In genomic region chr5:36006586-36006985, GRCm38 (mm10) we compare ENCODE assay signal across 20 mouse cellular contexts.
DNase-seq lines count a peak whose midpoint lies in the region; ATAC-seq and TF ChIP-seq lines count a peak whose summit lies in the region.
"Had no signal": no experiment of that assay in that cellular context is flagged by ENCODE, and none has a peak within 500 bp of the region (broad histone marks: within the 10 kb centered on the region; RNA-seq: fewer than 3 reads in every experiment).

No protein-coding gene starts in this region.

- H3K4me2 ChIP-seq in heart, postnatal 0 days (ENCODE audit: low read depth, low read length), result no peak overlapping the region
- no peak overlapping the region for H3K4me2 ChIP-seq in midbrain, embryonic 13.5 days (replicated peaks)
- H3K4me2 ChIP-seq: embryonic facial prominence, embryonic 12.5 days; heart, embryonic 13.5 days; hindbrain, embryonic 14.5 days had no signal

- H3K27ac ChIP-seq in heart, postnatal 0 days (ENCODE audit: low read depth), result no peak overlapping the region
- H3K27ac ChIP-seq in midbrain, embryonic 13.5 days, result no peak overlapping the region
- H3K27ac ChIP-seq: embryonic facial prominence, embryonic 12.5 days; gastrocnemius, adult 2 months; heart, embryonic 13.5 days; hindbrain, embryonic 14.5 days had no signal

- no peak for DNase-seq in heart, postnatal 0 days (ENCODE audit: low spot score)
- no peak for DNase-seq in heart, adult 8-10 months (ENCODE audit: low spot score)
- peak; percentile 81 for DNase-seq in 3T3-L1 (ENCODE audit: low read depth, low spot score)
- peak; percentile 61 for DNase-seq in Muller cell, postnatal 12 days (ENCODE audit: inconsistent ontology term)
- DNase-seq in right cerebral cortex, postnatal 4 days, result no peak
- DNase-seq: cerebellum, adult 11 months; cerebellum, adult 9-10 months; cerebellum, postnatal 25 days; forebrain, postnatal 0 days; gastrocnemius, adult 2 months; gastrocnemius, postnatal 25 days; heart, postnatal 10 days; heart, postnatal 4 days; kidney, adult 2 months had no signal

- no peaks in the 10 kb centered on the region for H3K4me1 ChIP-seq in heart, postnatal 0 days (ENCODE audit: control insufficient read depth, insufficient read depth)
- H3K4me1 ChIP-seq in midbrain, embryonic 13.5 days (replicated peaks), result no peaks in the 10 kb centered on the region
- H3K4me1 ChIP-seq: embryonic facial prominence, embryonic 12.5 days had no signal

- TF ChIP-seq CTCF in heart, postnatal 0 days (IDR thresholded peaks at IDR 0.05; ENCODE audit: low read depth), result no peak

- peak; percentile 8; the same call in 1 of the 2 replicates for ATAC-seq in heart, postnatal 0 days (ENCODE audit: insufficient read depth, low read depth)
- ATAC-seq in midbrain, embryonic 13.5 days, result no peak
- ATAC-seq: forebrain, postnatal 0 days; intestine, embryonic 16.5 days had no signal

- H3K27me3 ChIP-seq in heart, postnatal 0 days (ENCODE audit: control insufficient read depth, insufficient read depth, low read length), result no peaks in the 10 kb centered on the region
- no peaks in the 10 kb centered on the region for H3K27me3 ChIP-seq in midbrain, embryonic 13.5 days
- H3K27me3 ChIP-seq: CH12.LX; embryonic facial prominence, embryonic 12.5 days; heart, embryonic 13.5 days had no signal

- no peaks in the 10 kb centered on the region for H3K9me3 ChIP-seq in heart, postnatal 0 days (replicated peaks; ENCODE audit: control insufficient read depth, low read length)
- no peaks in the 10 kb centered on the region for H3K9me3 ChIP-seq in midbrain, embryonic 13.5 days
- H3K9me3 ChIP-seq: embryonic facial prominence, embryonic 12.5 days; heart, embryonic 13.5 days had no signal

- no peak overlapping the region for H3K9ac ChIP-seq in heart, postnatal 0 days (replicated peaks; ENCODE audit: low read depth, low read length)
- H3K9ac ChIP-seq in midbrain, embryonic 13.5 days (replicated peaks), result no peak overlapping the region
- H3K9ac ChIP-seq: embryonic facial prominence, embryonic 12.5 days; forebrain, postnatal 0 days; heart, embryonic 13.5 days; hindbrain, embryonic 14.5 days had no signal

- H3K36me3 ChIP-seq in heart, postnatal 0 days (replicated peaks; ENCODE audit: control insufficient read depth, insufficient read depth, low read length), result peaks cover 17% of the 10 kb centered on the region
- H3K36me3 ChIP-seq in midbrain, embryonic 13.5 days, result peaks cover 16% of the 10 kb centered on the region

- no peak overlapping the region for H3K4me3 ChIP-seq in heart, postnatal 0 days (ENCODE audit: low read depth, low read length)
- no peak overlapping the region for H3K4me3 ChIP-seq in midbrain, embryonic 13.5 days (replicated peaks)
- H3K4me3 ChIP-seq: embryonic facial prominence, embryonic 12.5 days; gastrocnemius, adult 2 months; heart, embryonic 13.5 days had no signal

- TF ChIP-seq EP300 in heart, postnatal 0 days (IDR thresholded peaks at IDR 0.05; ENCODE audit: low read depth), result no peak

- 60% methylated on average over 5 of the region's 5 CpGs for WGBS in heart, postnatal 0 days
- 85% methylated on average over 5 of the region's 5 CpGs for WGBS in midbrain, embryonic 13.5 days

Comparison
In these comparisons a context has a peak if more than half of its experiments do, and no peak if none do; other contexts are left out.
1. DNase-seq: peak in 3T3-L1 (single experiment) and Muller cell, postnatal 12 days (single experiment); none in heart, postnatal 0 days (single experiment), heart, adult 8-10 months (single experiment) and right cerebral cortex, postnatal 4 days (single experiment).